Mouse (Mus musculus): ENCODE measurements around the gene Clec2d.
"Not testable (repeated sequence)": the region's sequence is repeated elsewhere in the genome, so short reads cannot be mapped to it uniquely, and the experiment has no call there.

Gene Clec2d

DNA sequence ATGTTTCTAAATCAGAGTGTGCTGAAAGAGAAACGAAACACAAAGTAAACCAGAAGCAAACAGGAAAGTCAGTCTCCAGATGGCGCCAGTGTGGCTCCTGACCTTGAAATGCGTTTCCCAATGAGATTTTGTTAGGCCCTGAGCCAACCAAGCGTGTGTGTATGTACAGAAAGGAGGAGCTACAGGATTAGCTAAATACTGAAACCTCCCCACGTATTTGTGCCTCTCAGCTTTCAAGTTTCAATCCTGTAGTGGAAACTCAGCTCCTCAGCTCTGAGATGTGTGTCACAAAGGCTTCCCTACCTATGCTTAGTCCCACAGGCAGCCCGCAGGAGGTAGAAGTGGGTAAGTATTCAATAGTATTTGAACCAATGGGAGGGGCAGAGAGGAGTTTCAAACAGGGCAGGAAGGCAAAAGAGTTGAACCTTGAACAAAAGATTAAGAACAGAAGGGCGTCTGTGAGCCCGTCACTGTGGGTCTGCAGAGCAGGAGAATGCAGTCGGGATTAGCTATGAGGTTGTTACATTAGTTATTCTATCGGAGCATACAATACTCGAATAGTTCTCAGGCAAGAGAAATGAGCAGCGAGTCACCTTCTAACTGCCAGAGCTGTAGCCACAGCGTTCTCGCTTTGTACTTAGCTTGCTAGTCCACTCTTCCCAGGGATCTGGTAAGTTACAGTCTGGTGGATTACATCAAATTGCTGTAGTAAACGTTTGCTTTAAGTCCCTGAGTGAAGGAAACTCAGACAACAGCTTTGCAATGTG lies at the start of gene Clec2d:
Gene Clec2d, plus strand, starts transcription at position 213 of the 767 bp plus-strand sequence.
- peak; percentile 64 for DNase-seq

DNA sequence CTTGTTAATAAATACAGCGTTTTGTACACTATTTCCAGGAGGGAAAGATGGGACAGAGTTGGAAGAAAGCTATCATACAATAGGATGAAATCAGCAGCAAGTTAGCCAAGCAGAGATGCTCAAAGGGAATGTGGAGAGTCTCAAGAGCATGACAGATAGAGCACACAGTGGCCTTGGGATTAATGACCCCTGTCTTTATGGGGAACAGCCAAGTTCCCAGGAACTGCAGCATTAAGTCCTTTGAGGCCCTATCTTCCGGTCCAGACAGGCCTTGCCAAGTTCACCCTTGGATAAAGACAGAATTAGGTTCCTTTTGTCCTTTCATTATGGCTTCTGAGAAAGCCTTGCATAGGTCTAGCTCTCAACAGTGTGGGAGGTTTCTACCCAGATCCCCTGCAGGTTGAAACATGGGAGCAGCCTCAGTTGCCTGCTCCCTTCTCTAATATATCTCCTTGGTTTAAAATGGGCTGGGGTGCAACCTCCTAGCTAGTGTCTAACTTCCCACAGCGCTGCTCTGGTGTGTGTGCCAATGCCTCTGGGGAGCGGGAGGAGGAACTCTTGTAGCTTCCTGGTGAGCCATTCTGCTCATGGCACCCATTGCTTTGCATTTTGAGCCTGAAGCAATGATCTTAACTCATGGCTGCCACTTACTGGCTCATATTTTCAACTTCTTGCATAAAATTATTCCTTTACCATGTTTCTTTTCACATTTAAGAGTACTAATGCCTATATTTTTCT lies 47.6 kb upstream of the Clec2d start:
- no peak for DNase-seq

DNA sequence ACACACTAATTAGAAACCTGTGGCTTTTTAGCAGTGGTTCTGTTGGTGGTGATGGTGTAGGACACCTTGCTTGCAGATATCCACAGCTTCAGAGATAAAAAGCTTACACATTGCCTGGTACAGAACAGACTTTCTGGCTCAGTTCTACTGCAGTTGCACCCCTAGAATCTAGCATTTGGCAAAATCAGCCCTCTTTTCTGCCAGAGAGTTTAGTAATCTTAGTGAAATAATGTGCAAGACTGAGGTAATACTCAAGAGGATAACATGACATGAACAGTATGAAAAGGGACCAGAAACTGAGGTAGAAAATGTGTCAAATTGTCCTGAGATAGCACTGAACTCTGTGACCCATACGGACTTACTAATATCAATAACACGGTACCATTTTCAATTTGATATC lies 33.6 kb upstream of the Clec2d start:
- DNase-seq = no peak

DNA sequence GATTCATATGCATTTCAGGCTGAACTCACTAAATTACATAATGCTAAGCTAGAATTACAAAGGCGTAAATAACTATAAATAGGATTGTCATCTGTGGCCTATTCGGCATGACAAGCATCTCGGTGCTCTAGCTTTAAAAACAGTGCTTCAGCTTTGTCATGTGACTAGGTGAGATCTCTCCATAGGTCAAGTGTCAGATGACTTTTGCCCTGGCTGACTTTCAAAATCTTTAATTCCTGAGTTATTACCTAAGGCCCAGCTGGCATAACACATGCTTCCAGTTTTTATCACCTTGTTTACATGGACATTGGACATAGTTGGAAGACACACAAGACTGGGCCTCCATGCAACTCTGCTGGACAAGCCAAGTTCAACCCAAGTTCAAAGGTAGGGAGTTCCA lies 20.3 kb upstream of the Clec2d start:
- DNase-seq = no peak

DNA sequence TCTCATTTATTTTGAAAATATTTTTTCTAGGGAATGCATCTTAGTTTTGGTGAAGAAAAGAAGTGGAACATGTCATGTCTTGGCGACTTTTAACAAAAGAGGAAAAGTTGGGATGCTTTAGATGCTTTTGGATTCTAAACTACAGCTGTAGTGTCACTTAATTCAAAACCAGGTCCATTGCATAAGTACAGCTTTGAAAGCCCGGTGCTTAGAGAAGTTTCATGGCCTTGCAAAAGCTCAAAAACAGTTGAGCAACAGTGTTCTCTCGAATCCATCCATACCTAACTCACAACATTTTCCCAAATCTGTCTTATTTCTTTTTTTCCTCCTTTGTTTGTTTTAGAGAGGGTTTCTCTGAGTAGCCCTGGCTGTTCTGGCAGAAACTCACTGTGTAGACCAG lies 19.3 kb upstream of the Clec2d start:
- DNase-seq = no peak

DNA sequence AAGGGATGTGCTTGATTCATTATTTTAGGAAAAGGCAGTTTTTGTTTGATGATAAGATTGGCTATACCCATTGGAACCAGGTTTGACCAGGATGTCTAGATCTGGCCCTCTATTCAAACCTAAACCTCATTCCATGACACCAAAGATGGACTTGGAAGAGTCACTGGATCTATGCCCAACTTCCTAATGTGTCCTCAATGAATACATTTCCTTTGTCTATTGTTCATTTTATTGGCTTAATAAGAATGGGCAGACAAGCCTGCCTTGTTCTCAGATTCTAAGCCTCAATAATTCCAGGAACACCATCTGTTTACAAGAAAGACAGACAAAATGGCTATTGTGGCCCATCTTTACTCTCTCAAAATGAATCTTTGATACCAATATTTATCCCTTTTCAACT lies 18.5 kb upstream of the Clec2d start:
- DNase-seq = peak; percentile 4

DNA sequence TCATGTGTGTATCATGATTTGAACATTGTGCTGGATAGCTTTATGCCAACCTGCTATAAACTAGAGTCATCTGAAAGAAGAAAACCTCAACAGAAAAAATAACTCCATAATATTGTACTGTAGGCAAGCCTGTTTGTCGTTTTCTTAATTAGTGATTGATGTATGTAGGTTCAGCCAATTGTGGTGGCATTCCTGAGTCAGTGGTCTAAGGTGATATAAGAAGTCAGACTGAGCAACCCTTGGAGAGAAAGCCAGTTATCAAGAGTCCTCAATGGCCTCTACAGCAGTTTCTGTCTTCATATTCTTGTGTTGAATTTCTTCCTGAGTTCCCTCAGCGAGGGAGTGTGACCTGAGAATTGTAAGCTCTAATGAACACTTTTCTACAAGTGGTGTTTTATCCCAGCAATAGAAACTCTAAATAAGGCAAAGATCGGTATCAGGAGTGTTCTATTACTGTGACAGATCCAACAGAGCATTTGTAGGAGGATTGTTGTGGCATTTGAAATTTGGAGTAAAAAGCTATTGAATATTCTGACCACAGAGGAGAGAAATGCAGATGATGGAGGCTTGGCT lies 17.7 kb upstream of the Clec2d start:
- DNase-seq = no peak

DNA sequence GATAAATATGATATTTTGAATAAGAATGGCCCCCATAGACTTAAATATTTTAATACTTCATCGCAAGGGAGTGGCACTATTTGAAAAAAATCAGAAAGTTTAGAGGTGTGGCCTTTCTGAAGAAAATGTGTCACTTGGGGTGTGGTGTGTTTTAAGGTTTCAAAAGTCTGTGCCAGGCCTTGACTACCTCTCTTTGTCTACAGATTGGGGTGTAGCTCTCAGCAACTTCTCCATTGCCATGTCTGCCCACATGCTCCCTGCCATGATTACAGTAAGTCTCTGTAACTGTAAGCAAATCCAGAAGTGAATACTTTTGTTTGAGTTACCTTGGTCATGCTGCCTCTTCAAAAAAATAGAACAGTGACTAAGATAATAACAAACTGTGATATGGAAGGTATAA lies 16.8 kb upstream of the Clec2d start:
- DNase-seq = no peak

DNA sequence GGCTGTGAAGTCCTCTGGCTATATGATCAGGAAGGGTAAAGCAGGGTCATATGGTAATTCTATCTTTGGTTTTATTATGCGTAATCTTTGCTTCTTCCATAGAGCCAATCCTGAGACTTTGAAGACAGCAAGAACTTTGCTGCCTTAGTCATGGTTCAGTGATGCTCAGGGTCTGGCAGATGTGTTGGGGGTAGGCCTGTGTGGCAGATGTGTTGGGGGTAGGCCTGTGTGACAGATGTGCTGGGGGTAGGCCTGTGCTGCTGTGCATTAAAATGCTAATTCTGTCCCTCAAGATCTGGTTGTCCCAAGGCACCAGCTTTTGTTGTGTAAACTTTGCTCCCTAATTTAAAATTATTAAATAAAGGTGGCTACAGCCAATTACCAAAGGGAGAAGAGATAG lies 9.5 kb upstream of the Clec2d start:
- no peak for DNase-seq

DNA sequence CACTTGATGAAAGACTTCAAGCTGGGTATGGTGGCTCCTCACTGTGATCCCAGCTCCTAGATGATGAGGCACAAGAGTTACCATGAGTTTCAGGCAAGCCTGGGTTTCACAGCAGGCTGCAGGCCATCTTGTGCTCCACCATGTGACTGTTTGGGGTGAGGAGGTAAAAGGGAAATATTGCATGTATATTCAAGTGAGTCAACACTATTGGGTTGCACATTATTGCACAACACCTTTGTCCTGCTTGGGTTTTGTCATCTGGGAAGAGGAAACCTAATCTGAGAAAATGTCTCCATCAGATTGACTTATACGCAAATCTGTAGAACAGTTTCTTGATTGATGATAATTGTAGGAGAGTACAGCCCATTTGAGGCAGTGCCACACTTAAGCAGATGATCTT lies 8.7 kb upstream of the Clec2d start:
- DNase-seq = no peak

DNA sequence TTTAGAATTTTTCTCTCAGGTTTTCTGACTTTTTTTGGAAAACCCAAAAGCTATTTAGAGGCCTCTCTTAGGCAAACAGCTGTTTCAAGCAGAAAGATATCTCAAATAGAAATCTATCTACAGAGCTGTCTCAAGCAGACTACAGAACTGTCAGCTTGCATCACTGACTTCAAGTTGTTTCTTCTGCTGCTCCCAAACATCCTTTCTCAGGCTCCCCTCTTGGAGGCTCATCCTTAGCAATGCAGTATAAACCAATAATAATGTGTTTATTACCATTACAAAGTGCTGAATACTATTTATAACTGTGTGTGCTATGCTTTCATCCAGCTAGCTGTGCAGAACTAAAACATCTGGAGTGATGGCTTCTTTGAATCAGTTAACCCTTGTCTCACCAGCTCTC lies 5.6 kb upstream of the Clec2d start:
- DNase-seq = no peak

DNA sequence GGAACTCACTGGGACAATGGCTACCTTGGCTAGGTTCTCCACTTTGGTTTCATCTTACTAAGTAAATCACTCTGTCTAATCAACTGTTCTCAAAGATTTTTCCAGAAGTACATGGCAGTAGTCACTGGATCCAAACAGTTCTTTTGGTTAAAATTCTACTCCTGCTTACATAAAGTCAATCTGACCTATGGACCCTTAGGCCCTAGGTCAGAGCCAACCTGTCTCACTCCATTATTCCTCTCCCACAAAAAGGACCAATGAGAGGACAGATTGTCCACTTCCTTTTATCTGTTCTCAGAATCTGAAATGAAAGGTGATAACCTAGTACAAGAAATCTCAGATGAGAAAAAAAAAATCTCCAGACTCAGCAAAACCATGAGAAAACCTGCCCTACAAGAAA lies 4.8 kb upstream of the Clec2d start:
- no peak for DNase-seq

DNA sequence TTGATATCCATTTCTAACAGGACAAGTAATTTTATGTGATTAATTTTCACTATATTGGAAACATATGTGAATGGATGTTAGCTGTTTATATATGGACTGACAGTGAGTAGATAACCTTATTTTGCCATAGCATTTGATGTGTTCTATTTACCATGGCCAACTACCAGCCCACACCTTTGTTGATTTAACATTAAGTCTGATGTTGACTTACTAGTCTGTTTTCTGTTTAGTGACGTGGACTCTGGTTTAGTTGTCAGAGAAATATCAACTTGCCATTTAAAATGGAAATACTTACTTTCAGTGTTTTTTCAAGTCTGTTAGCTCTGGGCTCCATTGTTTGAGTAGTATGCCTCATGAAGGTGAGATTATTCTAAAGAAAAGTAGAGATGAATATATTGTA lies 3.8 kb upstream of the Clec2d start:
- DNase-seq = no peak

DNA sequence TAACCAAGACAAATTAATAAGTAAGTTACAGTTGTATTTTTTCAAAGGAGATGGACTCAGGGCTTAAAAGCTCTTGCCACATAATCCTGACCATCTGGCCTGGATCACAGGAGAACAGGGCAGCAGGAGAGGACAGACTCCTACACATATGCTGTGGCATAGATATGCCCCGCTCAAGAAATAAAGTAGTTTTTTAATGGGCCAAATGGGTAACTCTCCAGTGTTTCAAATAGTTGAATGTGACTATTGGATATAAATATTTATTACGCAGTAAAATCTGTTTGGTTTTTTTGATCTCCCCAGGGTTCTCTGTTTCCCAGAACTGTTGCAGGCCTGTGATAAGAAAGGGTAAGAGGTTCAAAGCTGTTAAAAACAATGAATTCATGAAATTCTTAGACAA lies 1.1 kb upstream of the Clec2d start:
- no peak for DNase-seq

DNA sequence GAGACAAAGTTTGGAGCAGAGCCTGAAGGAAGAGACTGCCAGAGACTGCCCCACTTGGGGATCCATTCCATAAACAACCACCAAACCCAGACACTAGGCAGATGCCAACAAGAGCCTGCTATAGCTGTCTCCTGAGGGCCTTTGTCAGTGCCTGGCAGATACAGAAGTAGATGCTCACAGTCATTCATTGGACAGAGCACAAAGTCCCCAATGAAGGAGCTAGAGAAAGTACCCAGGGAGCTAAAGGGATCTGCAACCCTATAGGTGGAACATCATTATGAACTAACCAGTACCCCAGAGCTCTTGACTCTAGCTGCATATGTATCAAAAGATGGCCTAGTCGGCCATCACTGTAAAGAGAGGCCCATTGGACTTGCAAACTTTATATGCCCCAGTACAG lies 584 bp upstream of the Clec2d start:
- not testable (repeated sequence) for DNase-seq

DNA sequence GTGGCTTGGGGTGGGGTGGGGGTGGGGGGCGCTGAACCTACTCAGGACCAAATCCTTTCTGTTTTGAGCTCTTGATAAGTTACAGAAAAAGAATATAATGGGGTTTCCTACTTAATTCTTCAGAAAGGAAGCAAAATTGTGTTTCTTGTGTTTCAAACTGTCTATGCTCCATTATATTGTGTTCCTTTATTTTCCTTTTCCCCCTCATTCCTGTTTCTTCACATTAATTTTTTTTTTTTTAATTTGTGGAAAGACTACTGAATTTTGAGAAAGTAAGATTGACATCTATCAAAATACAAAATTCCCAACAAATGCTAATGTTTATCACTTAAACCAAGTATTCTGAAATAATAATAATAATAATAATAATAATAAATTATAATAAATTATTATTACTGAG lies 834 bp downstream of the Clec2d start:
- no peak for DNase-seq

DNA sequence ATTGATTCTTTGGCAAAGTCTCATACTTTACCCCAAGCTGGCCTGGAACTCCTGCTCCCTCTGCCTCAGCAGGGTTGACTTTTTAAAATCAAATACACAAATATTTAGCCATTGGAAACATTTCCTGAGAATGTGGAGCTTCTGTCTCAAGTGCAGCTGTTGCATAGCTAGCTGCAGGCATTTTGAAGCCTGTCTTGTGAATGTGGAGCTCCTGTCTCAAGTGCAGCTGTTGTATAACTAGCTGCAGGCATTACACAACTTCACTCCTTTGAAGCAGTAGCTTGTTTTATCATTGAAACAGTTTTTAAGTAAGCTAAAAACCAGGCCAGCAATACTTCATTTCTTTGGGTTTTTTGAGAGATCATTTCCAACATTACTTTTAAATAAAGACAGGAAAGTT lies 1.3 kb downstream of the Clec2d start:
- DNase-seq = no peak

DNA sequence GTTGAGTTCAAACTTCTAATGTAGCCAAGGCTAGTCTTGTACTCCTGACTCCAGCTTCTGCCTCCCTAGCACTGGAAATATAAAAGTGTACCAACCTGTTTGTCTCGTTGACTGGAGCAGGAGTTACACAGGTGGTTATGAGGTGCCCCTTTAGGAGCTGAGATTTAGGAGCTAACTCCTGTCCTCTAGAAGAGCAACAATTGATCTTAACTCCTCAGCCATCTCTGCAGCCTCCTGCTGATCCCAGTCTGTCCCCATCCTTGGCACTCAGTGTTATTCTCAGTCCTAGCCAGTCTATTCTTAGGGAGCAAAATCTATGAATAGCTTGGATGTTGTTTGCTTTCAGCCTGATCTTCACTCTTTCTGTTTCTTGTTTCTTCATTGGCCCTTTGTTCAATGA lies 2.1 kb downstream of the Clec2d start:
- DNase-seq = no peak

DNA sequence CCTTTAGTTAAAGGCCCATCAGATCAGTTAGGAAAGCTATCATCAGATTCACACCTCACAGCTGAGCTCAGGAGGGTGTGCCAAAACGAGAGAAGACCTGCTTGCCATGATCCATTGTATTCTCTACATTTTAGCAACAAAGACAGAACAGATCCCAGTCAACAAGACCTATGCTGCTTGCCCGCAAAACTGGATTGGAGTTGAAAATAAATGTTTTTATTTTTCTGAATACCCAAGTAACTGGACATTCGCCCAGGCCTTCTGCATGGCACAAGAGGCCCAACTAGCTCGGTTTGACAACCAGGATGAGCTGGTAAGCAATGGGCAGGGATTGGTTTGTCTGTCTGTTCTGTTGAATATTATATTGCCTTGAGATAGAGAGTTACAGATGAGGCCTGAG lies 3.6 kb downstream of the Clec2d start:
- not testable (repeated sequence) for DNase-seq

DNA sequence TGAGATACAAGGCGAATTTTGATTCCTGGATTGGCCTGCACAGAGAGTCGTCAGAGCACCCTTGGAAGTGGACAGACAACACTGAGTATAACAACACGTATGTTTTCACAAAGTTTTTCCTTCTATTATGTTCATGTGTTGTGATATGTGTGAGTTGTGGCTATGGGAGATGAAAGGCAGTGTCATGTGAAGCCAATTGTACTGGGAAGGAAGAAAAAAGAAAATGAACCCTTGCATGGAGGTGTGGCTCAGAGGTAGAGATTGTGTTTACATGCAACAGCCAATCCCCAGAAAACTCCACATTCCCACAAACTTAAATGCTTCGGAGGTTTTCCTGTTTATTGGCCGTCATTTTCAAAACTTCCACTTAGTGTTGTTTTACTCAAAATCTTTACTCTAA lies 4.4 kb downstream of the Clec2d start:
- DNase-seq = no peak

DNA sequence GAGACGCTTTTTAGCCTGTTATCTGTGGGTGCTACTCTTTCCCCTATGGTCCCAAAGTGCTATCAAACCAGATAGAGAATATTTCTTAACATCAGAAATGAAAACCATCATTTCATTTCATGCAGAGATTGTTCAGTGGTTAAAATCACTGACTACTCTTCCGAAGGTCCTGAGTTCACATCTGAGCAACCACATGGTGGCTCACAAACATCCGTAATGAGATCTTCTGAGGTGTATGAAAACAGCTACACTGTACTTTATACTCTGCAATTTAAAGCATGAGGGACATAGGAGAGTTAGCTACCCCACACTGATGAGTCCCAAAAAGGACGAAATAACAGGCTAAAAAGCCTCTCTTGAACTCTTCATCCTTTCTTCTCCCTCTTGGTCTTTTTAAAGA lies 5.6 kb downstream of the Clec2d start:
- no peak for DNase-seq

DNA sequence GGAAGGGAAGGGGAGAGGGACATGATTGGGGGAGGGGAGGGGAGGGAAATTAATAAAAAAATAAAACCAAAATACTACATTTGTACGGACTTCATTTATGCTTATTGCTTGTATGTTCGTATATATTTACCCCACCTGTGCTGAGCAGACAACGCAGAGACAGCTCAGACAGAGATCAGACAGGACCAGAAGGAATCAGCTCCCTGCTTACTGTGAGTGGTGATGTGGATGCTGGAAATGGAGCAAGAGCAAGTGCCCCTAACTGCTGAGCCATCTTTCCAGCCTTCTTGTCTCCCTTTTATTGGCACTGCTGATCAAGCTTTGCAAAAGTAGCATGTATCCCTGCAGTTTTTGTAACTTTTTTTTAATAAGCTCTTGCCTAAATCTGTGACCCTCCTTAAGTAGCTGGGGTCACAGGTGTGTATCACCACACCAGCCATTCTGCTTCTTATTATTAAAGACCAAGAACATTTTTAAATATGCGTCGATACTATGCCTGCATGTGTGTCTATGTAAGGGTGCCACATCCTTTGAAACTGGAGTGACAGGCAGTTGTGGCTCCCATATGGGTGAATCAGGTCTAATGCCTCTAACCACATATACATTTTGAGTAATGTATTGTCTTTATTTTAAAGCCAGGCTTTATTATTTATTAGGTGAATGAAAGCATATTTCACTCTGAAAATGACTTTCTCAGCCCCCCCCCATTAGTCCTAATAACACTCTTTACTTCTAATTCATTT lies 6.2 kb downstream of the Clec2d start:
- DNase-seq = no peak

DNA sequence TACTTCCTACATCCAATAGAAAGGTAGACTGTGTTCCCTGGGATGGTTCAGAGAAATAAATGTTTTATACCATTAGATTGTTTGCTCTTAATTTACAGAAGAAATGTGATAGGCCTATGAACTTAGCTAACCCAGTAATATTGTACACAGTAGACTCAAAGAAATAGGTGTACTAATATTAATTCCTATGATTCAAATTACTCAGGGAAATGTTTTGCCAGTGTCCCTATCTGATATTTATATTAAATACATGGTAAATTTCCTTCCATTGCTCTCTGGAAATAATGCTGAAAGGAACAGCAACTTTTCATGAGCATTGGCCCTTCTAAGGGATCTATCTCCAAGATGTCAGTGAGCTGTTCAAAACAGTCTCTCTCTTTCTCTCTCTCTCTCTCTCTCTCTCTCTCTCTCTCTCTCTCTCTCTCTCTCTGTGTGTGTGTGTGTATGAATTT lies 6.8 kb downstream of the Clec2d start:
- DNase-seq = no peak

DNA sequence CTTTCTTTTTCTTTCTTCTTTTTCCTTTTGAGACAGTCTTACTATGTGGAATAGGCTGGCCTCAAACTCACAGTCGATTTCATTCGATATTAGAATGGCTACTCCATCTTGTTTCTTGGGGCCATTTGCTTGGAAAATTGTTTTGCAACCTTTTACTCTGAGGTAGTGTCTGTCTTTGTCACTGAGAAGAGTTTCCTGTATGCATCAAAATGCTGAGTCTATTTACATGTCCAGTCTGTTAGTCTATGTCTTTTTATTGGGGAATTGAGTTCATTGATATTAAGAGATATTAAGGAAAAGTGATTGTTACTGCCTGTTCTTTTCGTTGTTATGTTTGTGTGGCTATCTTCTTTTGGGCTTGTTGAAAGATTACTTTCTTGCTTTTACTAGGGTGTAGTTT lies 7.4 kb downstream of the Clec2d start:
- DNase-seq = not testable (repeated sequence)

Measured in layer of hippocampus, adult 9-11 months (tissue).